Mouse (Mus musculus) liver, embryonic 15.5 days (tissue): Measurements from ENCODE around the gene H2-Ab1. TPM values are rescaled to one million over a fixed set of nuclear protein-coding genes. Genes with fewer than 3 reads are reported as not detected.
"Not testable (repeated sequence)": the region's sequence is repeated elsewhere in the genome, so short reads cannot be mapped to it uniquely, and the experiment has no call there.

Experiments
- ATAC-seq: fragments of 200-750 bp; cut with Nextera tagmentation; 2 replicates; pipeline ENCODE4 v1.8.0; 2017; ENCODE audit warnings: moderate number of reproducible peaks, mild to moderate bottlenecking, moderate library complexity; ENCODE audit not compliant: insufficient read depth
- H3K27ac ChIP-seq: fragments of 300-500 bp; sonication (generic); replicated peaks from 2 replicates; pipeline ENCODE4 v1.5.1; 2015; ENCODE audit warnings: mild to moderate bottlenecking, inconsistent platforms
- H3K27me3 ChIP-seq: fragments of 300-500 bp; sonication (generic); 2 replicates; pipeline ENCODE4 v1.6.1; 2015; ENCODE audit warnings: mild to moderate bottlenecking, inconsistent platforms
- H3K36me3 ChIP-seq: fragments of 300-500 bp; sonication (generic); replicated peaks from 2 replicates; pipeline ENCODE4 v1.6.1; 2015; ENCODE audit warnings: moderate library complexity, mild to moderate bottlenecking, inconsistent platforms
- H3K4me1 ChIP-seq: fragments of 300-500 bp; sonication (generic); replicated peaks from 2 replicates; pipeline ENCODE4 v1.6.1; 2015; ENCODE audit warnings: inconsistent platforms
- H3K4me2 ChIP-seq: fragments of 300-500 bp; sonication (generic); 2 replicates; pipeline ENCODE4 v1.6.1; 2015; ENCODE audit warnings: moderate library complexity, mild to moderate bottlenecking, inconsistent platforms
- H3K4me3 ChIP-seq: fragments of 300-500 bp; sonication (generic); replicated peaks from 2 replicates; pipeline ENCODE4 v1.5.1; 2015; ENCODE audit warnings: mild to moderate bottlenecking, inconsistent platforms
- H3K9ac ChIP-seq: fragments of 300-500 bp; sonication (generic); 2 replicates; pipeline ENCODE4 v1.6.1; 2015; ENCODE audit warnings: moderate library complexity, mild to moderate bottlenecking, inconsistent platforms
- H3K9me3 ChIP-seq: fragments of 300-500 bp; sonication (generic); replicated peaks from 2 replicates; pipeline ENCODE4 v1.6.1; 2016; ENCODE audit warnings: inconsistent platforms
- whole genome bisulfite sequencing: fragments of 180-500 bp; shearing (Covaris S2); methylation state at CpG from one replicate; pipeline ENCODE4 v1.1.7; 2015; ENCODE audit warnings: mixed read lengths; ENCODE audit not compliant: insufficient replicate concordance; 5-methylcytosine and 5-hydroxymethylcytosine counted together
- polyA plus RNA-seq: library from polyadenylated mRNA; unstranded; fragments of >200 nt; fragmentation: Nextera tagmentation; extraction: Ambion mirVana; gene quantifications from 2 replicates; pipeline ENCODE4 v1.2.1, GENCODE M21; 2015

Gene H2-Ab1
- polyA plus RNA-seq, 1 experiment from 2014 or later: 6.6 TPM

DNA sequence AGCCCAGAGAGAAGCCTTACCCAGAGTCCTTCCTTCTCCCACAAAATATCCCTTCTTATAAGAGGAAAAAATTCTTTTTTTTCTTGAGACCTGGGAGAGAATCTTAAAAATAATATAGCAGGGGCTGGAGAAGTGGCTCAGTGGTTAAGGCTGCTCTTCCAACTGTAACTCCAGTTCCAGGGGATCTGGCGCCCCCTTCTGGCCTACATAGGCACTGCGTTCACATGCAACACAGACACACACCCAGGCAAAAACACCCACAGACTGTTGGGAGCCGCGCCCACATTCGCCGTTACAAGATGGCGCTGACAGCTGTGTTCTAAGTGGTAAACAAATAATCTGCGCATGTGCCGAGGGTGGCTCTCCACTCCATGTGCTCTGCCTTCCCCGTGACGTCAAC is 38.4 kb upstream of the H2-Ab1 start:
- not testable (repeated sequence) for H3K4me2 ChIP-seq, H3K9me3 ChIP-seq, H3K27ac ChIP-seq, H3K36me3 ChIP-seq, H3K4me1 ChIP-seq, ATAC-seq, H3K9ac ChIP-seq, H3K4me3 ChIP-seq, H3K27me3 ChIP-seq
- WGBS: 78% methylated on average over 9 of the region's 11 CpGs

DNA sequence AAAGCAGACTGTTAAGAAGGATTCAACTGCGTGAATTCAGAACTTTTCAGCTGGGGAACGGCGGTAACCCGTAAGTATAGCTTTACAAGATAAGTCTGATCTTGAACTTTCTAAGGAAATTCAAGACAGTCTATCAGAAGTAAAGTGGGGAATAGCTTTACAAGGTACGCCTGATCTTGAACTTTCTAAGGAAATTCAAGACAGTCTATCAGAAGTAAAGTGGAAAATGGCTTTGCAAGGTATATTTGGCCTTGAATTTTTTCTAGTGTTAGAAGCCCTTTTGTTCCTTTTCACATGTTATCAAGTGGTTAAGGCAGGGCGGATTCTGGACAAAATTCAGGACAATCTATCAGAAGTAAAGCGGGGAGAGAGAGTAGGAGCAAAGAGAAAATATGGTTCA is 37.7 kb upstream of the H2-Ab1 start:
- not testable (repeated sequence) for ATAC-seq, H3K27ac ChIP-seq, H3K4me2 ChIP-seq, H3K9ac ChIP-seq, H3K4me3 ChIP-seq, H3K36me3 ChIP-seq, H3K27me3 ChIP-seq, H3K4me1 ChIP-seq, H3K9me3 ChIP-seq
- 85% methylated on average over 5 of the region's 7 CpGs for WGBS

DNA sequence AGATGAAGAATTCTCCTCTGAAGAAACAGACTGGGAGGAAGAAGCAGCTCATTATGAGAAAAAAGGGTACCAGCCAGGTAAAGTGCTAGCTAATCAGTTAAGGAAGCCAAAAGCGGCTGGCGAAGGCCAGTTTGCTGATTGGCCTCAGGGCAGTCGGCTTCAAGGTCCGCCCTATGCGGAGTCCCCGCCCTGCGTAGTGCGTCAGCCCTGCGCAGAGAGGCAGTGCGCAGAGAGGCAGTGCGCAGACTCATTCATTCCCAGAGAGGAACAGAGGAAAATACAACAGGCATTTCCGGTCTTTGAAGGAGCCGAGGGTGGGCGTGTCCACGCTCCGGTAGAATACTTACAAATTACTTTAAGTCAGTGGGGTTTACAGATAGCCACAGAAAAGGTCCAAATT is 37.1 kb upstream of the H2-Ab1 start:
- H3K9ac ChIP-seq, H3K4me2 ChIP-seq, H3K4me3 ChIP-seq, H3K27ac ChIP-seq, H3K4me1 ChIP-seq, ATAC-seq, H3K9me3 ChIP-seq, H3K36me3 ChIP-seq, H3K27me3 ChIP-seq: not testable (repeated sequence)
- WGBS: 91% methylated on average over 9 of the region's 16 CpGs

DNA sequence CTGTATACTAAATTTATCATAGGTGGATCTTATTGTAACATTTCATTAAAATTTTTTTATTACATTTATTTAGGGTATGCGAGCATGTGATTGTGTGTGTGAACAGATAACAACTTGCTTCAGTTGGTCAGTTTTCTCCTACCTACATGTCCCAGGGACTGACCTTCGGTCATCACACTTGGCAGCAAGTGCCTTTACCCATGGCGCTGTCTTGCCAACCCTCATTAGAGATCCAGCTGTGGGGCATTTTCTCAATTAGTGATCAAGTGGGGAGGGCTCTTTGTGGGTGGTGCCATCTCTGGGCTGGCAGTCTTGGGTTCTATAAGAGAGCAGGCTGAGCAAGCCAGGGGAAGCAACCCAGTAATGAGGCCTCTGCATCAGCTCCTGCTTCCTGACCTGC is 32.7 kb upstream of the H2-Ab1 start:
- WGBS: 82% methylated on average over 3 of the region's 3 CpGs
- ATAC-seq: no peak
- H3K27ac ChIP-seq: no peak overlapping the region
- no peaks in the 10 kb centered on the region for H3K27me3 ChIP-seq
- H3K9ac ChIP-seq: no peak overlapping the region
- no peaks in the 10 kb centered on the region for H3K9me3 ChIP-seq
- H3K4me2 ChIP-seq: no peak overlapping the region
- no peak overlapping the region for H3K4me3 ChIP-seq
- H3K4me1 ChIP-seq: no peaks in the 10 kb centered on the region
- no peaks in the 10 kb centered on the region for H3K36me3 ChIP-seq

DNA sequence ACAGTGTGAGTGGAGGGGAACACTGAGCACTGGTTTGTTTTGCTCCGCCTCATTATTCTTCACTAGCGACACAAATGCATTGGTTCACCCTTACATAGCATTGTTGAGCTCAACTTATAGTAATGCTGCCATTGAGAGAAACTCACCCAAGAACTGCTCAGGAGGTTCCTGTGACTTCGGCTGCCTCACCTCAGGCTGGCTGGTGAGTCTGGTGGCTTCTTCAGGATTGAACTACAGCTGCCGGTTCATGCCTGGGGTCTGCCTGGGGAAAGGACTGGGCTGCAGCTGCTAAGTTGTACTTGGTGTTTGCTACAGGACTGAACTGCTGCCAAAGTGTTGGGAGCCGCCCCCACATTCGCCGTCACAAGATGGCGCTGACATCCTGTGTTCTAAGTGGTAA is 32.1 kb upstream of the H2-Ab1 start:
- no peak overlapping the region for H3K27ac ChIP-seq
- no peak for ATAC-seq
- no peaks in the 10 kb centered on the region for H3K27me3 ChIP-seq
- H3K9ac ChIP-seq: no peak overlapping the region
- no peaks in the 10 kb centered on the region for H3K36me3 ChIP-seq
- H3K4me2 ChIP-seq: no peak overlapping the region
- no peaks in the 10 kb centered on the region for H3K9me3 ChIP-seq
- no peaks in the 10 kb centered on the region for H3K4me1 ChIP-seq
- H3K4me3 ChIP-seq: no peak overlapping the region
- 83% methylated on average over 8 of the region's 8 CpGs for WGBS

DNA sequence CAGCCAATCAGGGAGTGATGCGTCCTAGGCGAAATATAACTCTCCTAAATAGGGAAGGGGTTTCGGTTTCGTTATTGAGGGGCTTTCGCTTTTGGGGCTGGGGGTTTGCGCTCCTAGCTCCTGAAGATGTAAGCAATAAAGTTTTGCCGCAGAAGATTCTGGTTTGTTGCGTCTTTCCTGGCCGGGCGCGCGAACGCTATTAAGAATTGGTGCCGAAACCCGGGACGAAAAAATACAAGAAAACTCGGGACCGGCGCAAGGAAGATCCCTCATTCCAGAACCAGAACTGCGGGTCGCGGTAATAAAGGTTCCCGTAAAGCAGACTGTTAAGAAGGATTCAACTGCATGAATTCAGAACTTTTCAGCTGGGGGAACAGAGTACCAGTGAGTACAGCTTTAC is 31.6 kb upstream of the H2-Ab1 start:
- 93% methylated on average over 16 of the region's 23 CpGs for WGBS
- H3K4me1 ChIP-seq: not testable (repeated sequence)

DNA sequence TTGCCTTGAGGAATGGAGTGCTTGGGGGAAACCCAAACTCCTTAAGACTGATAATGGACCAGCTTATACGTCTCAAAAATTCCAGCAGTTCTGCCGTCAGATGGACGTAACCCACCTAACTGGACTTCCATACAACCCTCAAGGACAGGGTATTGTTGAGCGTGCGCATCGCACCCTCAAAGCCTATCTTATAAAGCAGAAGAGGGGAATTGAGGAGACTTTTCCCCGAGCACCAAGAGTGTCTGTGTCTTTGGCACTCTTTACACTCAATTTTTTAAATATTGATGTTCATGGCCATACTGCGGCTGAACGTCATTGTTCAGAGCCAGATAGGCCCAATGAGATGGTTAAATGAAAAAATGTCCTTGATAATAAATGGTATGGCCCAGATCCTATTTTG is 26.5 kb upstream of the H2-Ab1 start:
- not testable (repeated sequence) for H3K4me1 ChIP-seq, H3K9me3 ChIP-seq, H3K36me3 ChIP-seq, H3K4me2 ChIP-seq, H3K4me3 ChIP-seq, H3K9ac ChIP-seq, H3K27me3 ChIP-seq, H3K27ac ChIP-seq, ATAC-seq
- WGBS: 82% methylated on average over 9 of the region's 9 CpGs

More for the DNA sequence above, 31.6 kb upstream of the H2-Ab1 start:
- not testable (repeated sequence) for H3K27ac ChIP-seq, H3K4me2 ChIP-seq, ATAC-seq, H3K36me3 ChIP-seq, H3K9ac ChIP-seq, H3K4me3 ChIP-seq, H3K9me3 ChIP-seq, H3K27me3 ChIP-seq

DNA sequence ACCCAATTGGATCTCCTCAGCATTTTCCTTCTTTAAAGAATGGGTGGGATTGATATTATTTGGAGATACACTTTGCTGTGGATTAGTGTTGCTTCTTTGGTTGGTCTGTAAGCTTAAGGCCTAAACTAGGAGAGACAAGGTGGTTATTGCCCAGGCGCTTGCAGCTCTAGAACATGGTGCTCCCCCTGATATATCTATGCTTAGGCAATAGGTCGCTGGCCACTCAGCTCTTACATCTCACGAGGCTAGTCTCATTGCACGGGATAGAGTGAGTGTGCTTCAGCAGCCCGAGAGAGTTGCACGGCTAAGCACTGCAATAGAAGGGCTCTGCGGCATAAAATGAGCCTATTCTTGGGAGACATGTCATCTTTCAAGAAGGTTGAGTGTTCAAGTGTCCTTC is 25.5 kb upstream of the H2-Ab1 start:
- not testable (repeated sequence) for H3K4me2 ChIP-seq, ATAC-seq, H3K27ac ChIP-seq, H3K4me3 ChIP-seq, H3K9me3 ChIP-seq, H3K4me1 ChIP-seq, H3K27me3 ChIP-seq, H3K9ac ChIP-seq, H3K36me3 ChIP-seq
- 57% methylated on average over 7 of the region's 7 CpGs for WGBS

DNA sequence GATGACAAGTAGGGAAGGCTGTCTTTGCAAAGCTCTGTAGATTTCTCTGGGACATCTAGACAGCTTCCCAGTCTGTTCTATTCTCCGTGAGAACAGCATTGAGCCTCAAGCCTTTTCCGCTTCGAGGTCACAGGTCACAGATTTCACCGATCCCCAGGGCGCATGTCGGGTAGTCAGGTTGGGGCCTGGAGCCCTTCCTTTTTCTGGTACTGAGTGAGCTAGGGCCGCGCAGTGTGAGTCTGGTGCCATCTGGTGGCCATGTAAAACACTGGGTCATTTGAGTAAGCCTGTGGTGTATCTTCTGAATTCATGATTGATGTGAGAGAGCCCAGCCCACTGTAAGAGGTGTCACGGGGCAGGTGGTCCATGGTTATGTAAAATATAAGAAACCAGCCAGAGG is 22.6 kb upstream of the H2-Ab1 start:
- Histone ChIP-seq H3K36me3 (no peaks in the 10 kb centered on the region), H3K27ac (no peak overlapping the region), H3K4me1 (0 out of 2 replicates have a peak, but pooled peaks cover 3% of the 10 kb centered on the region), H3K9me3 (no peaks in the 10 kb centered on the region), H3K27me3 (peaks cover 3% of the 10 kb centered on the region; the same call in 1 of the 2 replicates), H3K4me2 (no peak overlapping the region), H3K9ac (no peak overlapping the region), H3K4me3 (no peak overlapping the region)
- 0 out of 2 replicates have a peak, but pooled peaks have one; percentile 25 for ATAC-seq
- WGBS: 14% methylated on average over 9 of the region's 9 CpGs

DNA sequence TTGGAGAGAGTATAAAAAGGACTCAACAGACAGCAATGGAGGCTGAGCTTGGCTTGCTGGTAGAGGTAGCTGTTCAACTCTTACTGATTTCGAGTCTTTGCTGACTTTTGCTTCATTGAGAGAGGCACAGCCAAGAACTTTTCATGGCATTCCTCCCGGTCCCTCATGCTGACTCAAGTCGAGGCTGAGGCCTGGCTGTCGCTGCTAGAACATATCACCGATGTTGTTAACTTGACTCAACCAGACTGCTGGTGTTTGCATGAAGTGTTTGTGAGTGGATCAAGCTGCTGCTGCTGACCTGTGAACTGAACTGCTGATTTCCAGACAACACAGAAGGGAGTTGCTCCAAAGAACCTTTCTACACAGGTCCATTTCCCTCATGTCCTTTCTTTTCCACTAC is 20.8 kb upstream of the H2-Ab1 start:
- 62% methylated on average over 5 of the region's 5 CpGs for WGBS
- Histone ChIP-seq H3K9ac (no peak overlapping the region), H3K36me3 (no peaks in the 10 kb centered on the region), H3K9me3 (no peaks in the 10 kb centered on the region), H3K27me3 (peaks cover 3% of the 10 kb centered on the region; the same call in 1 of the 2 replicates), H3K27ac (no peak overlapping the region), H3K4me1 (0 out of 2 replicates have a peak, but pooled peaks cover 3% of the 10 kb centered on the region), H3K4me3 (no peak overlapping the region), H3K4me2 (no peak overlapping the region)
- ATAC-seq: no peak

DNA sequence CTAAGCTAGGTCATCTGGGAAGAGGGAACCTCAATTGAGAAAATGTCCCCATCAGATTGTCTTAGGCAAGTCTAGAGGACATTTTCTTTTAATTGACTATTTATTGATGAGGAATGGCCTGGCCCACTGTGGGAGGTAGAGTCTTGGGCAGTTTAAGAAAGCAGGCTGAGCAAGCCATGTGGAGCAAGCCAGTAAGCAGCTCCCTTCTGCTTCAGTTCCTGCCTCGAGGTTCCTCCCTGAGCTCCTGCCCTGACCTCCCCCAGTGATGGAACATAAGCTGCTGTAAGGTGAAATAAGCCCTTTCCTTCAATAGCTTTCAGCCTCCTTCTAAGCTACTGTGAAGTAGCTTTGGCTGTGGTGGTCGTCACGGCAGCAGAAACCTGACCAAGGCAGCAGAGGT is 19.7 kb upstream of the H2-Ab1 start:
- ATAC-seq: no peak
- no peak overlapping the region for H3K4me3 ChIP-seq
- peaks cover 3% of the 10 kb centered on the region; the same call in 1 of the 2 replicates for H3K27me3 ChIP-seq
- H3K27ac ChIP-seq: no peak overlapping the region
- H3K4me2 ChIP-seq: no peak overlapping the region
- no peak overlapping the region for H3K9ac ChIP-seq
- 52% methylated on average over 3 of the region's 3 CpGs for WGBS
- H3K9me3 ChIP-seq: no peaks in the 10 kb centered on the region
- H3K4me1 ChIP-seq: 0 out of 2 replicates have a peak, but pooled peaks cover 3% of the 10 kb centered on the region
- no peaks in the 10 kb centered on the region for H3K36me3 ChIP-seq

DNA sequence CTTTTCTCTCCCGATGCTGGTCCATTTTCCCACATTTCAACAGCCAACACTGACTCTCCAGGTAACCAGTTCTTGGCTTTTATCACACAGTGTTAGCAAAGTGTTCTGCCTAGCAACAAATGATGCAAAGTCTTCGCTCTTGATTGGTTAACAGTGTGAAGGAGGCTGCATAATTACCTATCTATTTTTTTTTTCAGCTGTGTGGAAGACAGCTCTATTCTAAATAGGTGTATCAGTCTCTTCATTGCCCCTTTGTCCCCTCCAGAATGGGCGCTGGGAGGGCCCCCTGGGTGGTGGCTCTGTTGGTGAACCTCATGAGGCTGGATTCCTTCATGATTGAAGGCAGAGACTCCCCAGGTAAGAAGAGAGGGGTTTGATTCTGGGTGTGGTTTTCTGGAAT is 18.8 kb upstream of the H2-Ab1 start, which contains the start of gene H2-Ob:
Gene H2-Ob, plus strand, starts transcription at position 198 of the 400 bp plus-strand sequence.
- Histone ChIP-seq H3K9me3 (no peaks in the 10 kb centered on the region), H3K9ac (no peak within 1 kb of the TSS), H3K4me1 (0 out of 2 replicates have a peak, but pooled peaks cover 3% of the 10 kb centered on the region), H3K27ac (peak within 1 kb of the TSS; percentile 48), H3K36me3 (no peaks in the 10 kb centered on the region), H3K4me3 (no peak within 1 kb of the TSS), H3K4me2 (peak within 1 kb of the TSS; percentile 39), H3K27me3 (peaks cover 3% of the 10 kb centered on the region; the same call in 1 of the 2 replicates)
- ATAC-seq: no peak
- WGBS: 37% methylated on average over 3 of the region's 3 CpGs
